Mouse (Mus musculus) cerebellum, adult 11-12 months (tissue): ENCODE data around the gene Gamt.
"Not testable (repeated sequence)": the region's sequence is repeated elsewhere in the genome, so short reads cannot be mapped to it uniquely, and the experiment has no call there.

Experiments
- DNase-seq: peaks from one replicate; pipeline ENCODE4 v3.0.0; 2022

Gamt gene

DNA sequence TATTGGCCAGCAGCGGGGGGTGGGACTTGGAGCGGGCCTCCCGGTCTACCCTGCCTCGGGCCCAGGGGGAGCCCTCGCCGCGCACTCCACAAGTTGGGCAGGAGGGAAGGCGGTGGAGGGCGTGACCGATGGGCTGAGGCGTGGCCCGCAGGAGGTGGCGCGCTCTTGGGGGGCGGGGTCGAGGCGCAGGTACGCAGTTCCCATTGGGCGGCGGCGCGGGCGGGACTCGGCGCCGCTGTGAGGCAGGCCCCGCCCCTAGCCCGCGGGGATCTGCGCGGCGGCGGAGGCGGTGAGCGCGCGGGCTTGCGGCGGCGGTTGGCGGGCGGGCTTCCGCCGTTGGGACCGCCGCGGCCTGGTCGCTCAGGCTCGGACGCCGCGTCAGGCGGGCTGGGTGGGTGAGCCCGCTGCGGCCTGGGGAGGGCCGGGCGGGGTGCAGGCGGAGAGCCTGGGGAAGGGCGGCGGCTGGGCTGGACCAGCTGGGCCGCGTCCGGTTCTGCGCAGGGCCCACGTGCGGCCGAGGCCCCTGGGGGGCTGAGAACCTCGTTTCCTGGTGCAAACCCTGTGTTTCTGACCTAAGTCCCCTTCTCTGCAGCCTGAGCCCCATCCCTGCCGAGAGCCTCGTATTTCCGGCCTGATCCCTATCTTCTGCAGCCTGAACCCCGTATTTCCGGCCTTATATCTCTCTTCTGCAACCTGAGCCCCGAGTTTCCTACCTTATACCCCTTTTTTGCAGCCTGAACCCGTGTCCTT, 34.2 kb downstream of the Gamt start, which contains the start of gene Mum1:
Gene Mum1, plus strand, starts transcription at position 19 of the 750 bp plus-strand sequence.
- DNase-seq, result peak; percentile 99

DNA sequence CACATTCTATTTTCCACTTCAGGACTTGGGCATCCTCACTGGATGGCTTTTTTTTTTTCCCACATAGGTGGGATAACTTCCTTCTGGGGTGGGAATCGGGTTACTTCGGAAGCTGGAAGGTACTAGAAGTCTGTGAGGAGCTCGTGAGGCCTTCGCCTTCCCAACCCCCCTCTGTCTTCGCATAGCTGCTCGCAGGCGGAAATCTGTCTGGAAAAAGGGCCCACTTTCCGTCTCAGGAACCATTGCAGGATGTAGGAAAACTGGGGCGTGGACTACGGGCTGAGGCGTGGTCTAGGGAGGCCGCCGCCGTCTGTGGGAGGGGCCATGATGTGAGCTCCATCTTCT, 34.8 kb downstream of the Gamt start:
- no peak for DNase-seq

DNA sequence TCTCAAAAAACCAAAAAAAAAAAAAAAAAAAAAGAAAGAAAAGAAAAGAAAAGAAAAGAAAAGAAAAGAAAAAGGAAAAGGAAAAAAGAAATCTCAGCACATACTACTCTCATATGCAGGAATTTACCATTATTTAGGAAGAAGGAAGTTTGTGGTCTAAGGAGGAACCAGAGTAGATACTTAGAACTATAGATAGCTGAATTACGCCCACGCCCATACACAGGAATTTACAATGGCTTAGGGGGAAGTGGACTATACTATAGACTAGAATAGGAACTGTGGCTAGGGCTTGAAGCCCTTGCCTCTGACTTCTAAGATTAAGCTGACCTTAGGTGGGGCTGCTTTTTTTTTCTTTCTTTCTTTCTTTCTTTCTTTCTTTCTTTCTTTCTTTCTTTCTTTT, 37.7 kb downstream of the Gamt start:
- not testable (repeated sequence) for DNase-seq

DNA sequence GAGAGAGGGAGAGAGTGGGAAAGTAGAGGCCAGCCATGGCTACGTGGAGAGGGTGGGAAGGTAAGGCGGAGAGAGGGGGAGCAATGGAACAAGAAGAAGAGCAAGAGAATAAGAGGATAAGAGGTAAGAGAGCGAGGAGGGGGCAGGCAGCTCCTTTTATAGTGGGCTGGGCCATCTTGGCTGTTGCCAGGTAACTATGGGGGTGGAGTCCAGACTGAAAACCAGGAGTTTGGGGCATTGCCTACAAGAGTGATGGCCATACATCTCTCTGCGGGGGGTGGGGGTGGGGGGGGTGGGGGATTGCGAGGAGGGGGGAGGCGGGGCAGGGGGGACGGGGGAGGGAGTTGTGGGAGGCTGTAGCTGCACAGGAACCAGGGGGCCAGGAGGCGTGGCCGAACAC, 40.1 kb downstream of the Gamt start:
- no peak for DNase-seq

DNA sequence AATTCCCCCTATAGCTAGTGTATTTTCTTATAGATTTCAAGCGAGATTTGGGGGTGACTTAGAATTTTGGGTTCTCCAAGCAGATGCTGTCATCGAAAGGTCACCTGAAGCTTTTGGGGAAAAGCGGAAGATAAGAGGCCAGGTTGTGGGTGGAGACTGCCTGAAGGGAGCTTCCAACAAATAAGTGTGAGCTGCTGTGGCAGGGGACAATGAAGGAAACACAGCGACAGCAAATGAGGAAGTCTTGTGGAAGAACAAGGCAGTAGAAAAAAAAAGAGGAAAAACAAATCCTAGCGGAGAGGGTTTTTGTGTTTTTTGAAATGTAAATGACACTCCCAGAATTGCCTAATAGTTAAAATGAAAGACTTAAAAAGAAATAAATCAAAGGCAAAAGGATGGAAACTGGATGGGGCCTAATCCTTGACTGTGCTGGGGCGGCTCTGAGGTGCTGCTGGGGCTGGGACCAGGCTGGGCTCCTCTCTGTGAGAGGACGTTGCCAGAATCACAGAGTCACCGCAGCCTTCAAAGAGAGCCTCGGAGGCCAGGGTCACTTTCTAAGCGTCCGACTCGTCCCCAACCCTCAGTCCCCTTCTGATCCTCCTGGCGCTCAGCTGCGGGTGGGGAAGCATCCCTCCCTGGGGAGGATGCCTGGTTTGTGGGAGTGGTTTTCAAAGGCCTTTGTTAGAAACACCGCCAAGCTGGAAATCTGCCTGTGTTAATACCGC, 45.6 kb downstream of the Gamt start:
- DNase-seq, result no peak

DNA sequence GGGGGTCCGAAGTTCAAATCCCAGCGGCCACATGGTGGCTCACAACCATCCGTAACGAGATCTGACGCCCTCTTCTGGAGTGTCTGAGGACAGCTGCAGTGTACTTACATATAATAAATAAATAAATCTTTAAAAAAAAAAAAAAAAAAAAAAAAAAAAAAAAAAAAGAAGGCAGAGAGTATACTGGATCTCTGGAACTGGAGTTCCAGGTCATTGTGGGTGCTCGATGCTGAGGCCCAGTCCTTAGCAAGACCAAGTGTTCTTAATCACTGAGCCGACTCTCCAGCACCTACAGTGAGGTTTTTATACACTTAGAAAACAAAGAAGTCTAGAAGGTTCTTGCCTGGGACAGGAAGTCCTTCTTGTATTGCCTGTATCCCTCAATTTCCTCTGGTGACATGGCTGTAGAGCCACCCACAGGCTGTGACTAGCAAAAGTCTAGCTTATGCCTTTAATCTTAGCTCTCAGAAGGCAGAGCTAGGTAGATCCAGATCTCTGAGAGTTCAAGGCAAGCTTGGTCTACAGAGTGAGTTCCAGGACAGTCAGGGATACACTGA, 49.2 kb downstream of the Gamt start:
- not testable (repeated sequence) for DNase-seq

DNA sequence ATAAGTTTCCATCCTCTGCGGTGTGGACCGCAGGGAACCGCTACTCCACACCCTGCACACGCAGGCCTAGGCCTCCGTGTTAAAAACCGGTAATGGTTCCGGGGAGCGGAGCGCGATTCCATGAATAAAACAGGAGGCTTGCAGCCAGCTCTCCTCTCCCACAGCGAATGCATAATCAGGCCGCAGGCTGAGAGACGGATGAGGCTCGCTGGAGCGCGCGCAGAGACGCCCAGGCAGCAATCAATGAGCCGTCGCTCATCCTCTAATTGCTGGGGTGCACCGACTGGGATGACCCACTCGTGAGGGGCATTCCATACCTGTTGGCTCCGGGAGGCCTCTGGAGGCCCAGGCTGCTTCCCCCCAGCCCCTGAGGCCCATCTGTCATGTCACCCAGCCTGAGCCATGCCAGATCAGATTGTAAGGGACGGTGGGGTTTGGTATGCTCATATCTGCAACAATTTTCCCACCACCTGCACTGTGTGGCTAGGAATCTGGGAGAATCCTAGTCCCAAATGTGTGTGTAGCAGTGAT, 51.9 kb downstream of the Gamt start:
- DNase-seq, result no peak

DNA sequence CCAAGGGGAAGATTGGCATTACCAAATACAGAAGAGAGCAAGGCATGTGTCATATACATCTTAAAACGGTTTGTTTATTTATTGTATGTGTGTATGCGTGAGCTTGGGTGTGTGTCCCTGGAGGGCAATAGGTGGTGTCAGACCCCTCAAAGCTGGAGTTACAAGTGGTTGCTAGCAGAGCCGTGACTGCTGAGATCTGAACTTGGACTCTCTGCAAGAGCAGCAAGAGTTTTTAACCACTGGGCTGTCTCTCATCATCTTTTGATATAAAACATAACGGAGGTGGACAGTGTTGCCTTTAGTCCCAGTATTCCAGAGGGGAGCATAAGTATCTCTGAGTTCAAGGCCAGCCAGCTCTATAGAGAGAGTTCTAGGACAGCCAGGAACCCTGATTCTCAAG, 52.6 kb downstream of the Gamt start:
- no peak for DNase-seq
